Mouse (Mus musculus) urinary bladder, postnatal 25 days (tissue): Measurements from ENCODE around the gene Tle6.

Experiments used
- DNase-seq: peaks from one replicate; pipeline ENCODE4 v3.0.0; 2022; ENCODE audit warnings: low spot score

The Tle6 gene

GRCm38 (mm10) chr10:81623441-81623840 lies 22.6 kb upstream of the Tle6 start:
- no peak for DNase-seq

- no peak for DNase-seq
These were observed 19.9 kb upstream of the Tle6 start for GRCm38 (mm10) chr10:81620786-81621185.

DNA sequence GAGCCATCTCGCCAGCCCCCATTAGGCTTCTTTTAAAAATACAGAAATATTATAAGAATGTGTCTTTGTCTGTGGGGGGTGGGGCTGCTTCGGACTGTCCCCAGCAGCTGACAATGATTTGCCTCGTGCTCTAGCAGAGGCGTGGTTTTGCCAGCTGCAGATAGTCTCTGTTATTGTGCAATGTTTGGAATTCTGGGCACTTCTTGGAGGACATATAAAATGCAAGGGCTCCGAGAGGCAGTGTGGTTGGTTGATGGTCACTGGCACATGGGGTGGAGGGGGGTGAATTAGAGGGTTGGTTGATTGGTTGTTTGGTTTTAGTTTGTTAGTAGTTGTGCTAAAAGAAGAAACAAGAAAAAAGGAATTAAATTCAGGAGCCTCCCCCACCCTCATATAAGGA lies 19.1 kb upstream of the Tle6 start:
- DNase-seq, result no peak

DNA sequence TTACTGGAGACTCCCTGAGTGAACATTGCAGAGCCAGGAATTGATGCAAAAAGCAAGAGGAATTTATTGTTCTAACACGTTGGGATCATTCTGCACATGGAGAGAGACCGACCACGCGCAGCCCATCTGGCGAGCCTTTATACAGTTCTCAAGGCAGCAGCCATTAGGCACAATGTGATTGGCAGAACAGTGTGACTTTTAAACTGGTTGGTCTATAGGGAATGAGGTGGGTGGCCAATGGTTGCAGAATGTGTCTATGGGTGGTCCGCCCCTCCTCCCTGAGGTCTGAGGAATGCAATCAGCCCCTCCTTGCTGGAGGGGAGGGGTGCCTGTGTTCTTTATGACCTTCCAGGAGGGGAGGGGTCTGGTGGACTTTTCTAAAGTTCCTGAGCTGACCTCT lies 14.6 kb upstream of the Tle6 start:
- no peak for DNase-seq

GRCm38 (mm10) chr10:81612779-81613178 lies 11.9 kb upstream of the Tle6 start:
- no peak for DNase-seq

- DNase-seq, result no peak
These were observed 7.4 kb upstream of the Tle6 start for GRCm38 (mm10) chr10:81608308-81608707.

DNA sequence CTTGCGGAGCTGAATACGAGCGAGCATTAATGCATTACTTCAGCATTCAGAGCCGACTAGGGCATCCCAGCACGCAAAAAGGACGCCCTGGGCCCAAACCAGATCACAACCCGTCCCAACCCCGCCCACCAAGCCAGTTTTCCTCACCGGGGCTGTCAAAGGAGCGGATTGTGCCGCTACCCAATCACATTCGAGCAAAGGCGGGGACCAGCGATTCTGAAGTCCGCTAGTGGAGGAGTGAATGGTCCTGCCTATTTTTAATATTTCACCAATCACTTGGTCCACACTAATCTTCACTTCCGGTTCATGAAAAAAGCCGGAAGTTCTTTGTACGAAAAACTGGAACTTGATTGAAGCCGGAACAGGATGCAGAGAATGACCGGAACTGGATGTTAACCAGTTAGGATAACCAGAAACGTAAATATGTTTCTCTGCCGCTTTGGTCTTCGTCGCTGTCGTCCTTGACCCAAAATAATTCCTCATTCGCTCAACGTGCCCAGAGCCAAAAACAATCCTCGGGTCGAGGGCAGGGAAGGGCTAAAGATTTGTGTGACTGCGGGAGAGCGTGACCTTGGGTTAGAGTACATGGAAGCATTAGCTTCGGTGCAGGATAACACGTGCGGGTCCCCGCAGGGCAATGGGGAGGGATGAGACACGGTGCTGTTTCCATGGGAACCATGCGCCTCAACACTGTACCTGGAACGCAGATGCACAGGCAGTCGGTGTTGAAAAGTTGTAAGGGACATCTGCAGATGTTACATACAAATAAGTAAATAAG lies 5.3 kb upstream of the Tle6 start, which contains the start of gene BC025920:
Gene BC025920, plus strand, starts transcription at position 297 of the 778 bp plus-strand sequence.
- DNase-seq, result peak; percentile 77

DNA sequence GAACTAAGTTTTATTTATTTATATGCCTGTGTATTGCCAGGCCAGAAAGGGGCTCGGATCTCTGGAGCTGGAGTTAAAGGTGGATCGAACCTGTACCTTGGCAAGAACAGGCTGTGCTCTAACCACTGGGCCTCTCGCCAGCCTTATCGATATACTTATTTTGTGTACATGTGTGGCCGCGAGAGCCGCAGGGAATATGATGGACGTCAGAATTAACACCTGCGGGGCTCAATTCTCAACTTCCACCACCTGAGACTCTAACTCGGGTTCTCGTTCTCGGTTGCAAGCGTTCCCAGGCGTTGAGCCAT lies 4.7 kb upstream of the Tle6 start:
- DNase-seq, result no peak

GRCm38 (mm10) chr10:81604968-81605665 lies 4.2 kb upstream of the Tle6 start:
- peak; percentile 85 for DNase-seq

DNA sequence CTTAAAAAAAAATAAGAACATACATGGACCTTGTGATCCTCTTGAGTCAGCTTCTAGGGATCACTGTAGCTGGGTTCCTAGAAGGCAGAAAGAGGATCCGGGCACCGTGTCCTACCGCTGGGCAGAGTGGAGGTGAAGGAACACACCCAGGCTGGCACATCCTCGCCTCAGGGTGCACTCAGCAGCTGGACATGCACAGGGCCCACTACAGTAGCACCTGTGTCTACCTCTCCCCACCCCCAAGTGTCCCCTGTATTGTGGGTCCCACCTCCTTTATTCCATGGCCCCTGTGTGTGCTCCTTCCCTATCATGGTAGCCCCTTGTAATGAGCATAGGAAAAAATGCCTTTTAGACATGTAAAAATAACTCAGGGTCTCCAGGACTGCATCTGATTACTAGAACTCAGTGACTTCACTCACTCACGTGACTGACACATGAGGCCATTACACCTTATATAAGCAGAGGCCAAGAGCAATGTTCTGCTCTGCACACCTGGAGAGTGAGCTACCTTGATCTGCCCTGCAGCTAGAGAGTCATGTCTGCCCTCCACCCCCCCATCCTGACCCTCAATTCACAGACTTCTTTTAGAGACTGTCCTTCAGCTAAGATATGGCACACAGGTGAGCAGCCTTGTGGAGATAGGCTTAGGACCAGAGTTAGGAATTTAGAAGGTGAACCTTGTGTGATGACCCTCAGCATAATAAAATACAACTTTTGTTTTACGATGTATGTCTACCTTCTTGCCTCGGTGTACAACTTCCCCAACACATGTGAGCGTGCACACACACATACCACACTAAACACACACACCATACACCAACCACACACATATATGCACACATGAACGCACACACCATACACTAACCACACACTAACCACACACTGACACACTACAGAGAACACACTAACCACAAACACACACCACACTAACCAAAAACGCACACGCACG lies 3.4 kb upstream of the Tle6 start:
- no peak for DNase-seq

DNA sequence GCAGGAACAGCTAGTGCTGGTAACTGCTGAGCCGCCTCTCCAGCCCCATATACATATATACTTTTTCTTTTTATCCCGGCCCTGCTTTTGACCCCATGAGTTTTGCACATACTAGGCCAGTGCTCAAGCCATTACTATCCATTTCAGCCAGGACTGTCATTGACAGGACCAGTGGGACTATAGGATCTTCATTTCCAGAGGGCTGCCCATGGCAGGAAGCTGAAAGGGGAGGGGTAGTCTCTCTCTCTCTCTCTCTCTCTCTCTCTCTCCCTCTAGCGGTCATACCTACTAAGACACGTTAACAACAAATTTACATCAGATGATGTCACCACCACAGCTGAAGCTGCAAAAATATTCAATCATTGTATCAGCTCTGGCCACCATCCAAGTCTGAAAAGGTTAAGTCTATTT lies 1.9 kb upstream of the Tle6 start:
- DNase-seq, result no peak

GRCm38 (mm10) chr10:81601396-81601905 lies 578 bp upstream of the Tle6 start:
- DNase-seq, result no peak

DNA sequence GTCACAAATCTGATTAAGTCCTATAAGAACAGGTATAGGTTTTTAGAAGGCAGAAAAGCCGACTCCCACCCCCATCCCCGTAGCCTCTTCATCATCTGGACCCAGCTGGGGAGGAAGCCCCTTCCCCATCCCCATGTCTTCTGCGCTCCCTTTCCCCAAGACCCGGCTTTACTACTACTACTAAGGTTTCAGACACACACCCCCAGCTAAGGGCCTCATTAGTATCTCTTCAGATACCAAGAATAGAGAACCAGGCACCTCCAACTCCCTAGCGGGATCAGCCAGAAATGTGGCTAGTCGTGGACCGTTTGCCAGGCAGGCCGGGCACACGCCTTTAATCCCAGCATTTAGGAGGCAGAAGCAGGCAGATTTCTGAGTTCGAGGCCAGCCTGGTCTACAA lies 777 bp downstream of the Tle6 start:
- no peak for DNase-seq

DNA sequence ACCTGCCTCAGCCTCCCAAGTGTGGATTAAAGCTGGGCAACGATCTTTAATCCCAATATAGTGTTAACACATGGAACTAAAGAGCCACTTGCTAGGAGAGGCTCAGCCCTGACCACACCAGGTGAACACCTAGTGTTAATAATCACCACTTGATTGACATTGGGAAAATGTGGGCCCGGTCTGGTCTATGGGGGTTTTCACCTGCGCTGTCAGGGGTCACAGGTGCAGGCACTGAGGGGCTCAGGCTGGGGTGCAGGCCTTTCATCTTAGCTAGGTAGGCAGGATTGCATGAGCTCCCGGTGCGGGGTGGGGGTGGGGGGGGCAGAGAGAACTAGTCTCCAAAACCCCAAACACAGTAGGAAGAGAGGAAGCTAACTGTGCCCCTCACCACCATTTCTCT lies 1.2 kb downstream of the Tle6 start:
- DNase-seq, result no peak

- no peak for DNase-seq
These were observed 2.0 kb downstream of the Tle6 start for GRCm38 (mm10) chr10:81598871-81599270.

GRCm38 (mm10) chr10:81598342-81598741 lies 2.5 kb downstream of the Tle6 start:
- no peak for DNase-seq

DNA sequence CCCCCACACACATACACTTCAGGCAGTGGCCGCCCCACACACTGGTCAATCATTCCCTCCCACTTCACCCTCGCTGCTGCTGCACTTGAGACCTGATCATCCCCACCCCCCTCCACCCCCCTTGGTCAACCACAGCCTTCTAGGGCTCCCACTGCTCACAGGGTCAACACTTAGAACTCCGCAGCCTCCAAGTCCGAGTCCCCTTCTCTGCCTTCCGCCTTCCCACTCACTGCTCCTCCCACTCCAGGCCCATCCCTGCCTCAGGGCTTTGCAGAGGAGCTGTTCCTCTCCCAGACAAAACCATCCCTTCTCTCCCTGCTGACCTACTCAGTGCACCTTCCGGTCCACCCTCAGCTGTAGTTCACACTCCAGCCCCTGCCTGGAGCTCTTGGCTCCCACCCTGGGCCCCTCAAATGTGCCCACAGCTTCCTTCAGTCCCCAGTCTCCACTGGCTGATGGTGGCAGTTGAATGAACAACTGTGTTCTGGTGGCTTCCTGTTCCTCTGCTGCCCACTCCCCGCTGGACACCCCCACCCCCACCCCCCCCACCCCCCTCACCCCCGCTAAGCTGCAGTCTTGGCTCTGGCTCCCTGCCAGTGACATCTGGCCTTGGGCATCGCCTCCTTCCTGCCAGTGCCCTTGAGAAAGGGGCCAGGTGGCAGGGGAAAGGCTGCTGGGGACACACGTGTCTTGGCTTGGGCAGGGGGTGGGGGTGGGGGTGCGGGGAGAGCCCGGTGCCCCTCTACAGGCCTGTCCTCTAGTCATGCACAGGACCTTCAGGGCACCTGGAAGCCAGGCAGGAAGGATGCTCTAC lies 3.5 kb downstream of the Tle6 start:
- no peak for DNase-seq

GRCm38 (mm10) chr10:81596611-81597010 lies 4.3 kb downstream of the Tle6 start:
- DNase-seq, result no peak

- DNase-seq, result no peak
These were observed 5.3 kb downstream of the Tle6 start for GRCm38 (mm10) chr10:81595599-81595998.

DNA sequence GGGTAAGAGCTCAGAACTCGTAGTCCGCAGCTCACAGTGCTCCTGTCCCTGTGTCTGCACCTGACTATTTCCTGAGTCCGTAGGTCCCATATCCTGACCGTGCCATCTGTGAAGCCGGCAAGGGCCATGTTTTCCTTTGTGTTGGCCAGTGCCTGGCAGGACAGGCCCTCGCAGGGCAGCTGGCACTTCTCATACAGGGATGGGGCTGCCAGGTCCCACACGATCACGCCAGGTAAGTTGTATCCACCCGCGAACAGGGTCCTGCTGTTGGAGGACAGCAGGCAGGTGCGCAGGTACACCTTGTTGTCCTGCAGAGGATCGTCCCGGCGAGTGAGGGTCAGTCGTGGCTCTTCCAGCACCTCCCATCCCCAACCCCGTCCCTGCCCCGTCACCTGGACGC lies 6.9 kb downstream of the Tle6 start:
- no peak for DNase-seq

DNA sequence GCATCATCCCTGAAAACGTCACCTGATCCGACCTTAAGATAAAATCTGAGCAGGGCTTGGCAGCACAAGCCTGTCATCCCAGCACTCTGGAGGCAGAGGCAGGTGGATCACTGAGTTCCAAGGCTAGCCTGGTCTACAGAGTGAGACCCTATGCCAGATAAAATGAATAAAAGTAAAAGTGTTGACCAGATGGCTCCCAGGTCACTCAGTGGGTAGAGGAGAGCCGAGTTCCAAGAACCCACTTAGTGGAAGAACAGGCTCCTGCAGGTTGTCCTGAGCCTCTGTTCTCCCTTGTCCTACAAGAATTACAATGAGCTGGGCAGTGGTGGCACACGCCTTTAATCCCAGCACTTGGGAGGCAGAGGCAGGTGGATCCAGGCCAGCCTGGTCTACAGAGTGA lies 7.7 kb downstream of the Tle6 start:
- DNase-seq, result no peak

DNA sequence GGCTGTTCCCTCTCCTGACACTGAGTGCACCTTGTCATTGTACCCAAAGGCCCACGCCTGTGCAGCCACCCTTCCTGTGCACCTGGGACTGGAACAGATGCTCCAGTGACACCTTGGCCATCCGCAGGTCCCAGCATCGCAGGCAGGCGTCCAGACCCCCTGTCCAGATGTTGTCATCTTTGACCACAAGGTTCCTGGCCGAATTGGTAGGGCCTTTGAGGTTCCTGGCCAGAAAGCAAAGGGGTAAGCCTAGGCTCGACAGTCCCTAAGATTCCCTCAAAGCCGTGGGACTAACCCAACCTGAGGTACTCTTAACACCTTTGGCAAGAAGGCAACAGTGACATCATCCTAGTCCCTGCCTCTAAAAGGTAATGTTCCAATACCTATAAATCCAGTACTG lies 8.2 kb downstream of the Tle6 start:
- no peak for DNase-seq
